Mouse (Mus musculus) urinary bladder, adult 18-20 months (tissue): ENCODE results near the gene Tmem163.

Source experiments
- DNase-seq, 2 experiments: peaks; one replicate each; pipeline ENCODE4 v3.0.0; 2022; ENCODE audit warnings: low spot score in 2 of 2, mixed read lengths in 2 of 2

Tmem163 gene

DNA sequence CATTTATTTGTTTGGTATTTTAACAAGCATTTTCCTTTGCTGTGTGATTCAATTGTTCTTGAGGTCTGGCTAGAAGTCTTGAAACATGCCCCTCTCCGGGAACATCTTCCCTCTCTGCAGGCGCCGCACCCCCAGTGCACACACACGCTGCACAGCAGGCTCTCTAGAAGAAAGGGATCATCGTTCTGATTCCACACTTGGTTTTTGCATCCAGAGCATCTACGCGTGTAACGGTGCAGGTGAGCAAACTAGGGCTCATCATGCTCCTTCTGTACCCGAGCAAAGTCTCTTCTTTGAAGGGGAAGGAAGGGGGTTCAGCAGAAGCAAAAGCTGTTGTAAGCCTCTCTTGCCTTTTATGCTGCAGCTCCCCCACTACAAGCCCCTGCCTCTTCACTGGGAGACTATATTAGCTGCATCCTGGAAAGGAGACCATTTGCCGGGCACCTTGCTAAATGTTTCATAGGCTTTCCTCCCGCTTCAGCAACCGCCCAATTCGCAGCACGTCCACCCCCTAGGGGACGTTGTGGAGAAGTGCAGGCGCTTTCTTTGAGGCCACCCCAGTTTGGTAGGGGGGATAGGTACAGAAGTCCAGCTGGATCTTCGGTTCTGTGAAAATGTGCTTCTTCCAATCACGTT, at the start of gene Tmem163:
Gene Tmem163 (minus strand): TSS at position 51 of the 636 bp plus-strand sequence.
- DNase-seq, result peak in 1 of 2 experiments; percentile 7

- DNase-seq, result no peak
Measured at GRCm38 (mm10) chr1:127729096-127729495, 49.7 kb upstream of the Tmem163 start, which contains the start of gene Acmsd. TSS of gene Acmsd (plus strand) at chr1:127729413.

DNA sequence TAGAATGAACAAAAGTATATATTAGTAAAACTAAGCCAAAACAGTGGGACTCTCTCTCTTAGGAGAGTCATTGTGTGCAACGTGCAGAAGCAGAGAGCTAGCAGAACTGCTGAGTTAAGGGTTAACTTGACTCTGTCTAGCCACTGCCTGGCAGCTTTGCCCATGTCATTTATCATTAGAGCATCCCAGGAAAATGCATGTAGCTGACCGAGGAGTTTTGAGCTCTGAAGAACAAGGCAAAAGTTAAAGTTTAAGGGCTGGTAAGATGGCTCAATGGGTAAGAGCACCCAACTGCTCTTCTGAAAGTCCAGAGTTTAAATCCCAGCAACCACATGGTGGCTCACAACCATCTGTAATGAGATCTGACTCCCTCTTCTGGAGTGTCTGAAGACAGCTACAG, 44.2 kb upstream of the Tmem163 start:
- no peak for DNase-seq

DNA sequence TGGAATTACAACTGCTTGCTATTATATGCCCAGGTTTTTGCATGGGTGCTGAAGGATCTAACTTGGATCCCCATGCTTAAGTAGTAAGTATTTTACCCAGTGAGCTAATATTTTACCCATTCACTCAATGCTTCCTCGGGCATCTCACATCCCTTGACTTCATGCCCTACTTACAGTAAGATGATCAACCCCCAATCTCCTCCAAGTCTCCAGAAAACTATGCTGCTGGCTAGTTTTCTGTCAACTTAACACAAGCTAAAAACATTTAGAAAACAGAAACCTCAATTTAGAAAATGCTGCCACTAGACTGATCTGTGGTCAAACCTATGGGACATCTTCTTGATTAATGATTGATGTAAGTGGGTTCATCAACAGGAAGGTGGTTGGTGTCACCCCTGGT, 38.9 kb upstream of the Tmem163 start:
- DNase-seq, result no peak

DNA sequence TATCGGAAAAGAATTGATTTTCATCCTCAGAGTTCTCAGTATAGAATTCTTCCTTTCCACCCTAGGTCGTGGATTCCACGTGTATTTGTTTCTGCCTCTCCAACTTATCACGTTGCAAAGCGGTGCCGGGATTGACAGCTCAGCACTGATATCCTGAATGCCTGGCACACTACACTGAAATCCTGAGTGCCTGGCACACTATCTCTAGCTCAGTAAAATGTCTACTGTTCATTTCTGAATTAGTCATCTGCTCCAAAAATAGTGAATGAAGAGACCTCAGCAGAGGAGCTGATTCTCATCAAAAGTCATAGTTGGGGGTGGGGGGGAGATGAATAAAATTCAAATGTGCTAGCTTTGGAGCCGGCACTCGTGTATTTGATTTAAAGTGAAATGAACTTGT, 37.1 kb upstream of the Tmem163 start:
- DNase-seq, result no peak

DNA sequence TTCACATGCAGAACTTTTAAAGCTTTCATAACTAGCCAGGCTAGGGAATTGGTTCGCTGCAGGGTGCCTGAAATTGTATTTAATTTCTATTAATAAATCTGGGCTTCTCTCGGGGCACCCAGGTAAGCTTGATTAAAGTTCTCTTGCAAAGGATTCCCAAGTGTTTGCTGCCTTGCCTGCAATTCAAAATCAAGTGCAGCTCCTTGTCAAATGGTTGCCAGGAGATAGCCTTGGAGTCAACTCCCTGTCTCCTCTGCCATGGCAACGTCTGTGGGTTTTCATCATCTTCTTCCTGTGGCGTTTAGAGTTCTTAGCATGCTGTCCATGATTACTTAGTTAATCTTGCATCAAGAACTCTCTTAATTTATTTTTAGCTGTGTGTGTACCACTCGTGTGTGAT, 26.9 kb upstream of the Tmem163 start:
- no peak for DNase-seq

DNA sequence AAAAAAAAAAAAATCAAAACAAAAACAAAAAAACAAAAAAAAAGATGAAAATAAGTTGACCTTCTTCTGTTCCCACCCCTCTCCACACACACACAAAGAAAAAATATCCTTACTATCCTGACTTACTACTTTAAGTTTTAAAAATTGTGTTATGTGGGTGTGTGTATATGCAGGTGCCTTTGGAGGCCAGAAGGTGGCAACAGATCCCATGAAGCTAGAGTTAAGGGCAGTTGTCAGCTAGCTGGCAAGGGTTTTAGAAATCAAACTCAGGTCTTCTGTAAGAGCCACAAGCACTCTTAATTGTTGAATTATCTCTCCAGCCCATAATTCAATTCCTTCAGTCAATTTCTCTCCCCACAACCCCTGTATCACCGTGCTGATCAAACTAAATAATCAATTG, 22.8 kb upstream of the Tmem163 start:
- DNase-seq, result no peak

GRCm38 (mm10) chr1:127696533-127696932, 17.2 kb upstream of the Tmem163 start:
- no peak for DNase-seq

- peak; percentile 3 to 21 for DNase-seq
Measured at GRCm38 (mm10) chr1:127677661-127678580, 1.4 kb downstream of the Tmem163 start.

DNA sequence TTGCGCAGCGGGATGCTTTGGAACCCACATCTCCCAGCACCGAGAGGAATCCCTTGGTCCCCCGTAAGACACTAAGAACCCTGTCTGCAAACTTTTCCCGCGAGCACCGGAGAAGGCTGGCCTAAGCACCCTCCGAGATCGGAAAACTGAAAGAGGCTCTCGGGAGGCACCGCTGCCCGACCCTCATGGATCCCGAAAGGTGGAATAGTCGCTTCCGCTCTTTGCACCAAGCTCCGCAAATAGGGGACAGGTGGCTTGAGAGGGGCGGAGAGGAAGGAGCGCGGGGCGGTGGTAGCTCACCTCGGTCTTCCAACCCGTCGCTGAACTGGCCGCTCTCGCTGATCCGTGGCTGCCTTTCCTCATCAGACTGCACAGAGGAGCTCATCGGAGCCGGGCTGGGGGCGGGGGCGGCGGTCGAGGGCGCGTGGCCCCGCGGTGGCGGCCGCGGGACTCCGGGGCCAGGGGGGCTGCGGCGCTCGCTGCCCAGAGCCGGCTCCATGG, 2.2 kb downstream of the Tmem163 start:
- DNase-seq, result peak in 1 of 2 experiments; percentile 26

DNA sequence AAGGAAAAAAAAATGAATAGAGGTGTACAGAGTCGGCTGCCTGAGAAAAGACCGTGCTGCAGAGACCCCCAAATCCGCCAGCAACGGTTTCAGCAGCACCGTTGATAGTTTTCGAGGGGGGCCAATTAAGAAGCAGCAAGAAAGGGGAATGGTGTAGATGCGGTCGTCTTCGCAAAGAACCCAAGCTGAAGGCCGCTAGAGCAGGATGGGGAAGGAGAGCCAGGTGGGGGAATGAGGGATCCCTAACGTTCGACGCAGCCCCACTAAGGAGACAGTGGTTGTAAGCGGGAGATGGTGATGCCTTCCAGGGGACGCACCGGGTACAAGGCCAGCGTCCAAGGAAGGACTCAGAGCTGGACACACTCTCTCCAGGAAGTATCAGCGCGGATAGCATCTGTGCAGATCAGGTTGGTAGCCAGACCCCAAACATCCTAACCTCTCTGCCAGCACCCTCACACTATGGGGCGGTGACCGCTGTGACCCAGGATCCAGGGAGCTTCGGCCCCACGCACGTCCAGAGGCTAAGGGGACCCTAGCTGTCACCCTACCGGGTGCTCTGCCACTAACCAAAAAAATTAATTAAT, 2.7 kb downstream of the Tmem163 start:
- DNase-seq, result no peak

DNA sequence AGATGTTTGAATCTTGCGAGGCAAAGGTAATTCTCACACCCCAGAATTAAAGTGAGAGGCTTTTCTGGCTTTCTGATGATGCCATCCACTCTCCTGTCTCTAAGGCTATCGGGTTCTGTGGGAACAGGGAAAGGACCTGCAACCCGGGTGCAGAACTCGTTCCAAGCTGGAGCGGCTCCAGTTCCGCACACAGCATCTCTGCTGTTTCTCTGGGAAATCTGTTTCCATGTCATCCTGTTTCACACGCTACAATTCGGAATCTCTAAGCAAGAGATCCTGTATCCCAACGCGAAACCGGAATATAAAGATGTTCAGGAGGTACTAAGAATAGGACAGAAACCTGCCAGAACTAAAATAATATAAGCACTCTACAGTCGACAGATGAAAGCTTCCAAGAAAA, 3.2 kb downstream of the Tmem163 start:
- DNase-seq, result no peak

GRCm38 (mm10) chr1:127675253-127675652, 4.1 kb downstream of the Tmem163 start:
- no peak for DNase-seq

DNA sequence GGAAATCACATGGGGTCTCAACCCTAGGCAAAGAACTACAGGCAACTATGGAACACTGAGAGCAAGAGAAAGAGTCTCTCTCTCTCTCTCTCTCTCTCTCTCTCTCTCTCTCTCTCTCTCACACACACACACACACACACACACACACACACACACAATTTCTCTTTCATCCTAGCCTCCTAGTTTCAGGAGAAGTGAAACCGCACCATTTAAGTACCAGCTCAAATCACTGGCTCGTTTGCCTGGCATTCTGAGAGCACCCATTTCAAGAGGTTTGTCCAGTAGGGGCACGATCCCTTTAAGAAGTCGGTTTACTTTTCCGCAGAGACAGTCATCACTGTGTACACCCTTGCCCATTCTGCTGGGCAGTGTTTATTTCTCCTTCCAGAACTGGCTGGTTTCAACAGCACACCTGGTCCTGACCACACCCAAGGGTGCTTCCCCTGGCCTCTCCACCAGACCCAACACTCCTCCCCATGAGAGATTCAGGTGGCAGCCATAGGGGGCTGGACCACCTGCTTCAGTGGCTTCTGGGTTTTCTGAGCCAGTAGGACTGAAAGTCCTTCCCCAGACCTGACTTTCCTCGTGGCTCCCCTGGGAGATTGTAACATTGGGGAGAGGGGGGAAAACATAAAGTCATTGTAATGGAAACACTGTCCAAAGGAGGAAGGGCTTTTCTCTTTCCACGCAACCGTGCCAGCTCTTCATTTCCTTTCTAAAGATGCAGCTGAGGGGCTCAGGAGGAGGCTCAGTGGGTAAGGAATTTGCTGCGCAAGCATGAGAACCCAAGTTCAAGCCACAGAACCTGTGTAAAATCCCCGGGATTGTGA, 5.9 kb downstream of the Tmem163 start:
- DNase-seq, result no peak

- no peak for DNase-seq
Measured at GRCm38 (mm10) chr1:127668161-127668560, 11.2 kb downstream of the Tmem163 start.

DNA sequence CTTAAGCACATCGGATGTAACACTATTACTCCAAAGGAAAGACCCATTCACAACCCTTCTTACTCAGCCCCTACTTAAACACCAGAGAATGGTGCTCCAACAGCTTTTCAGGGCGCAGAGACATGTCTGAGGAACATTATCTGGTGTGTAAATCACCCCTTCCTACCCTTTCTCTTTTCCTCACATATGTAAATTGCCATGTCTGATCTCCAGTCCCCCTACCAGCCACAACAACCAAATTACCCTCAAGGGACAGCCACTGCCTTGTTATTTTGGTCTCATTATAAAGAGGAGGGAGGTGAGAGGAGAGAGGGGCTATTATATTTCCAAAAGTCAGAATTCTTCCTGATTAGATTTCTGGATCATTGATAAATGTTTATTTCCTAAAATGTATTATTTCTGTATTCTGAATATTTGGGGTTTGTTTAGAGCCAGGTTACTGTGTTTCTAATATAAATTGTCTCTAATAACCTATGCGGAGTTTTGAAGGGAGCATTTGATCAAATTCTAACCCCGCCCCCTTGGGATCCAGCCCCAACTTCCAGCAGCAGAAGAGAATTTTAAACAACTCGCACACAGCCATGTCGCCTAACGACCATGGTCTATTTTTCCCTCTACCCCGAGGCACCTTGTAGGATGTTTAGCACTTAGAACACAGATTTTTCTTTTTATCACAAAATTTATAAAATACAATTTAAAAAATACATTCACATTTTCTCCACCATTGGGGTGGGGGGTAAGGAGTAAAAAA, 12.1 kb downstream of the Tmem163 start:
- no peak for DNase-seq

- no peak for DNase-seq
Measured at GRCm38 (mm10) chr1:127666221-127666620, 13.1 kb downstream of the Tmem163 start.

DNA sequence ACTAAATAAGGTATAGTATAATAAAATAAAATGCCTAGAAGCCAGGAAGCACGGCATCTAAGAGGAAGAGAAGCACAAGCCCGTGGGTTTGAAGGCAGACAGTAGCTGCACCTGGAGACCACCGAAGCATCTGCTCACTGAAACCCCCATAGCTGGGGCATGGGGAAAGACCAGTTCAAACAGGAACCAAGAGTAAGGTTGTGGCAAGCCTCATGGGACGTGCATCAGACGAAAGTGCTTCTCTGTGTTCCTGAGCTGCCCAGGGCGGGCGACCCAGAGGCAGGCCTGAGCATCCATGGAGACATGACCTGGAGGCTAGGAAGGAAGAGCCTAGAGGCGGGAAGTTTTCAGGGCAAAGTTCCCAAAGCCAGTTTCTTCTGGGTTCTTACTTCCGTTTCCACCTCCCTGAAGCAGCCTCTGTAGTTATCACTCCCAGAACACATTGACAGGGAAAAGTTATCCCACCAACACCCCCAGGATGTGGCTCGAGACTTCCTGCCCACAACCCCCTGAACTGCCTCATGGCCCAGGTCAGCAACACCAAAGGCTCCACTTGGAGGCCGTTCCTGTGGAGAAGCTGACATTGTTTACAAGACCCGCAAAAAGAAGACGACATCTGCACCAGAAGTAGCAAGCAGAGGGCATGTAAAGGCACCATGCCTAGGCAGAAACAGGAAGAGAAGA, 16.8 kb downstream of the Tmem163 start:
- no peak for DNase-seq

DNA sequence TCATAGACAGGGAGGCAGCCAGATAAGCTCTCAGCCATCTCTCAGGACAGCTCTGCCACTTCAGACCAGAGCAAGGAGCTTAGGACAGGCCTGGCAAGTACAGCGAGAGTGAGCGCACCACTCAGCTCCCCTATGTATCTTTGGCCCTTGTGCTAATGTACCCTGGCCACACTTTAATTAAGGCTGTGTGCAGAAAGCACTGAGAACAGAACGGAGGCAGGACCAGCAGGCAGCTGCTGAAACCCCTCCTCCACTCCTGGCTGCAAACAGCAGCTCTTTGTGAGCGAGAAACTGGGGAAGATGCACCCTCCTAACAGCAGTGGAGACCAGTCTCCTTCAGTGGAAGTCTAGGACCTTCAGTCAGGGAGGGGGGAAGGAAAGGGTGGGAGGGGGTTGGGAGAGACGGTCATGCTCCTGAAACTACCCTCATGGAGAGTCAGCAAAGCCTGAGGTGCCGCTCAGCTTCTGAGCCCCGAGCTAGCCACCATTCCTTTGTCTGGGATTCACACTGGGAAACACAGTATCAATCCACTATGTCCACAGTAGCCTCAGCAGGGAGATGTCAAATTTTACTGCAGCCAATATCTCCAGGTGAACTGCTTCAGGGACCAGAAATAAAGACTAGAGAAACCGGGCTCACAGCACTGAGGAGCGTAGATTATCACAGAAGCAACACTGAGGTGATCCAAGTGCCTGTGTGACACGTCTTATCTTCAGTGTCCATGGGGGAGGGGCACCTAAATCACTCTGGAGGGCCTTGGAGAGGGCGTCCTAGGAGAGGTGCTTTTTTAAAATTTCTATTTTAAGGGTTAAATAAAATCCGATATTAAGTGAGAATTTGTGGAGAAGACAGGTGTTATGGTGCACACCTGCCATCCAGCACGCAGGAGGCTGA, 18.0 kb downstream of the Tmem163 start:
- no peak for DNase-seq
